Mouse (Mus musculus) lung, postnatal 36 days (tissue): ENCODE data around the gene Impg1.
"Not testable (repeated sequence)": the region's sequence is repeated elsewhere in the genome, so short reads cannot be mapped to it uniquely, and the experiment has no call there.

Source experiments
- DNase-seq: peaks from one replicate; pipeline ENCODE4 v3.0.0; 2022; ENCODE audit warnings: mixed read lengths

Gene Impg1

DNA sequence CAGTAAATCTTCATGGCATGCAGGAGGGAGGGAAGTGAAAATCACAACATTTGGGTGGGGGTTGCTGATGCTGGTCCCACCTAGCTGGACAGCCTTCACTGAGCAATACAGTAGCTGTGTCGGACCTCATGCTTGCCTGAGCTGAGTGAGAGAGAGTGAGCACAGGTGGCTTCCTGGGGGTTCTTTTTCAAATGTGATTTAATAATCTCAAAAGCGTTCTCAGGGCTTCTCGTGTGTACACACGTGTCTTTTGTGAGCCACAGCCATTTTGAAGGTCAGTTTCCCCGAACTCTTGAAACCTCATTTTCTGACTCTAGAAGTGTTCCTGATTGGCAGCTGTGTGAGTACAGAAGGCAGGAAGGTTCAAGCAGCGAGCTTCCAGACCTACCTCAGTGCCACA, 122.8 kb downstream of the Impg1 start:
- DNase-seq, result no peak

DNA sequence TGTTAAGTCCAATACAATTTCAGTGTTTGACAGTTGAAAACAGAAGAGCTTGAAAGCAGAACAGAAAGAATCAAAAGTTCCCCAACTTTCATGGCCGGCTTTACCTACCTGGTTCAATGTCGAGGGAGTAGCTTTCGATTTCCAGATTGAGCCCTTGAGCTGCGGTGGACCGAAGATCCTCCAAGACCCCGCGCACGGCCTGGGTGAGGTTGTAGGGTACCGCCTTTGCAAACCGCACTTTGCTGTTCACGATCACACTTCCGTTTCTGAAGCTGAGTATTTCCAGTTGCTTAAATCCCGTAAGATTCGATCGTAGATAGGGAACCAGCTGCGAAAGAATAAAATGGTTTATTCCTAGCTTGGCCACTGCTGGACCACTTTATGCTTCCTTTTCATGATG, 123.5 kb downstream of the Impg1 start:
- DNase-seq, result no peak

DNA sequence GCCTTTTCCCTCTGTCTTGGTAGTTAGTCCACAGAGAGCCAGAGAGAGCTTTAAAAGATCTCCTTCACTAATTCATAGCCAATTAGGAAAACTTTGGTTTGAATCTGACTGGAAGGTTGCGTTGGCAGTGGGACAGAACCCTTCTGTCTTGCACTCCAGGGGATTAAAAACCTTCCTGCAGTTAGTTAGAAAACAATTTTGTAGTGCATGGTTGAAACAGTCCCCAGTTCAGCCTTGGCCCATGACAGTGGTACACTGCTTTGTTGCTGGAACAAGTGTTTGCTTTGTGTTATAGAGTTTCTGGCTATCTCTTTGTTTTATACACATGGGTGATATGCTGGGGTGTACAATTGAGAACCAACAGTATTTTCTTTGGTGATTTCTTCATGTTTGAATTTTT, 124.4 kb downstream of the Impg1 start:
- DNase-seq, result no peak

DNA sequence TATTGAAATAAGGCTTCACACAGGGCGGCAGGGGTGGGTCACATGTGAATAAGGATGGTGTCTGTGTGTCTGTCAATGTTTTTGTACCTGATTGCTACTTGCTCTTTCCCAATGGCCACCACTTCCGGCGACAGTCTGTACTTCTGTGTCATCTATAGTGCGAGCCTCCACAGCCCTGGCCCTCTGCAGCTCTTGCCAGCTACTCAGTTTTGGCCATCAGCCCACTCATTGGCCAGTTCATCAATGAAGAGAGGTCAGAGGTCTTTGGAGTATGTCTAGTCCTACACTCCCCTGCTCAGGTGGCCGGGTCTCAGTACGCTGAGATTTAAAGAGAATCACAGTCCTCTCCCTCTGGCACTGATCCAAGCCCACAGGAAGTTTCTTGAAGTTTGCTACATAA, 127.3 kb downstream of the Impg1 start:
- DNase-seq, result no peak

DNA sequence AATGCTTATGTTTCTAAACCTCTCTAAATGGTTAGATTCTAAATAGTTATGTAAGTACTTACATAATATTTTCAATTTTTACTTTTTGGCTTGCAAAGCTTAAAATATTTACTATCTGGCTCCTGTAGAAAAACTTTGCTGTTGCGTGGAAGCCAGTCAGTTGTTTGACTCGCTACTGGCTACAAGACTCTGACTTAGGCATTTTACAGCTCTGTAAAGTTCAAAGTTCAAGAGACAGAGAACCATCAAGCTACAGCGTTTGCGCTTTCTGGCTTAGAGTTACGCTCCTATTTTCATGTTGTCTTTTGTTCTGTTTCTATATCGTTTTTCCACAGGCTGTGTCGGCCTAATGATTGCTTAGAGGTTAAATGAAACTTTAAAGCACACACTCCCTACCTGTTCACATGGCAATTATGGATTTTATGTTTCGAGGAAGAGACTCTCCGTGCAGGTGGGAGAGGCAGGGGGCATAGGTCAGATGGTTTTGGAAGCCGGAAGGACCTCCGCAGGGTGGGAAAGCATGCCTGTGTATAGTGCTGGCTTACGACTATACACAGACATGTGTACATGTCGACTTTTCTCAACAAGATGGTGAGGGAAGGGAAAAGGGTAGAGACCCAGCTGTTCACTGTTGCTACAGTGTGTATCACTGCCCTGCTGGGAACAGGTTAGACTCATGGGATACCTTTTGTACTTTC, 129.5 kb downstream of the Impg1 start:
- DNase-seq, result no peak

DNA sequence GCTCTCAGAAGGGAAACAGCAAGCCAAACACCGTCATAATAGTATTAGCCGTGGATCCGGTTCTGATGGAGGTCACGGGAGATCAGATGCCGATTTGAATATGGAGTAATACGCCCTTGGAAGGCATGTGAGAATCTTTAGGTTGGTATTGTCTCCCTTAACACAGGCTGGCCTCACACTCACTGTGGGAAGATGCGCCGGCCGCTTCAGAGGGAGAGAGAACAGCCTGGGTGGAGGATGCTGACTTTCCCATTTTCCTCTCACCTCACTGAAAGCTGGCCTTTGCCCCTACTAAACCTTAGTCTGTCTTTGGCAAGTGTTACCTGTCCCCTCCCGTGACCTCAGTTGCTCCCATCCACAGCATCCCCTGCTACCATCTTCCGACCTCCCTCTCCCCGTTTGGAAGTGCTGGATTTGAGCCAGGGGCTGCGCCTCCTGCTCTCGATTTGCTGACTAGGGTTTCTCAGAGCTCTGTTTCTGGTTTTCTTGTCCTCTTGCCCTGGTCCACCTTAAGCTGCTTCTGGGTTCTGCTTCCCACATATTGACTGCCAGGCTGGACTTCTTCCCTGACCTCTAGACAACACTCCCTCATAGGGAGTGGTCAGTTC, 131.2 kb downstream of the Impg1 start:
- no peak for DNase-seq

DNA sequence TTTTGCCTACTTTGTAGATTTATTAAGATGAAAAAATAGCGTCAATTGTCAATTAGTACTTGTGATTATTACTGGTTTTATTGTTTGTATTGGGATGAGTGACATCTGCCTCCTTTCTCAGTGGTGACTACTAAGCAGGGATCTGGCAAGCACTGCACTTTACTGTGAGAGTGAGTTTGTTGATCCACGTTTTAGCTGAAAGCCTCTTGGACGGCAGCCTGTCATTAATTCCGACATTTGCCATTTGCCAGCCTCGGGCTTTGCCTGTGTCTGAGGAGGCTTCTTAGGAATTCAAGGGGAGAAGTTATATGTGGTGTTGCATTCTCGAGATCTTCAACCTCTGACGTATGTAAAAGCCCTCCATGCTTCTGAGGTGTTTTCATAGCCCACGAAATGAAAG, 131.8 kb downstream of the Impg1 start:
- no peak for DNase-seq

DNA sequence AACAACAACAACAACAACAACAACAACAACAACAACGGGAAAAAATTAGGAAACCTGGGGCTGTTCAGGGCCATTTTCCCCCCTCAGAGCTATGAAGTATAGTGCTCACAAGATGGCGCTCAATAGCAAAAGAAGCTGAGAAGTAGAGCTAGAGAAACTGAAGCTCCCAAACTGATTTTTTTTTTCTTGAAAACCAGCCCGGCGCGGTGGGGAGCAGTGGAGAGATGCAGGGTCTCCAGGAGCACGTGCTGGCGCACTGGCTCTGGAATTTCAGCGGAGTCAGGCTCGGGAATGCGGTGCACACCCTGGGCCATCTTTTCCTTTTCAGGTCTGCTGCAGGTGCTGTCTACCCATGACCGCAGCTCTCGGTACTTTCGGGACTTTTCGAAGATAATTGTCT, 133.1 kb downstream of the Impg1 start:
- peak; percentile 35 for DNase-seq

DNA sequence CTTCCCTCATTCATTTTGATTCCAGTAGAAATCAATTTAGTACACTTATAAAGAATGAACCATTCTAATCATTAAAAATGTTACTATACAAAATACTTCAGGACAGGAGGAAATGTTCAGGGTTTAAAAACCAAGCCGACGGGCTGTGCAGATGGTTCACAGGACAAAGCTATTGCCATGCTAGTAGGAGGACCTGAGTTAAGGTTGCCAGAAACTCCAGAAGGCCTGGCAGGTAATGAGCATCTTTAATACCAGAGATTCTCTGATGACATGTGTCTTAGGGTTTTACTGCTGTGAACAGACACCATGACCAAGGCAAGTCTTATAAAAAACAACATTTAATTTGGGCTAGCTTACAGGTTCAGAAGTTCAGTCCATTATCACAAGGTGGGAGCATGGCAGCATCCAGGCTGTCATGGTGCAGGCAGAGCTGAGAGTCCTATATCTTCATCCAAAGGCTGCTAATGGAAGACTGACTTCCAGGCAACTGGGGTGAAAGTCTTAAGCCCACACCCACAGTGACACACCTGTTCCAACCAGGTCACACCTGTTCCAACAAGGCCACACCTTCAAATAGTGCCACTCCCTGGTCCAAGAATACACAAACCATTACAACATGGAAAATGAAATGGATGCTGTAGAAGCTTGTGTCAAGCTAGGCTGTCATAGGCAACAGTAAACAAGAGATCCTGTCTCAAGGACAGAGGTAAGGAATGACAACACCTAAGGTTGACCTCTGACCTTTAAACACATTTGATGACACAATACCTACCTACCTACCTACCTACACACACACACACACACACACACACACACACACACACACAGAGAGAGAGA, 144.0 kb downstream of the Impg1 start:
- DNase-seq, result not testable (repeated sequence)

DNA sequence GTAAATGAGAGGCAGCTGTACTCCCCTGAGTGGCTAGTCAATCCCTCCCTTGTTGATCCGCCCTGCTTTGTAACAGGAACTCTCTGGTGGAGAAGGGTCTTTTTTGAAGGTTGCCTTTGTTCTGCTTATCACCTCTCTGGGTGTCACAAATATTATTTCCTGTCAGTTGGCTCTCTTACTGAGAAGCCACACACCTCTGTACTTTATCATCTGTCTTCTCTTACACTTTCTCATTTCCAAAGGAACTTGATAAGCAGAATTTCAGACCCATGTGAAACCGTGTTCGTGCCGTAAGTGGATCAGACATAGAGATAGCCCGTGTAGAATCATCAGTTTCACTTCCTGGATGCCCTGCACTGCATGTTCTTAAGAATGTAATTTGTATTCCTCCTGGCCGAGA, 147.3 kb downstream of the Impg1 start:
- DNase-seq, result no peak

DNA sequence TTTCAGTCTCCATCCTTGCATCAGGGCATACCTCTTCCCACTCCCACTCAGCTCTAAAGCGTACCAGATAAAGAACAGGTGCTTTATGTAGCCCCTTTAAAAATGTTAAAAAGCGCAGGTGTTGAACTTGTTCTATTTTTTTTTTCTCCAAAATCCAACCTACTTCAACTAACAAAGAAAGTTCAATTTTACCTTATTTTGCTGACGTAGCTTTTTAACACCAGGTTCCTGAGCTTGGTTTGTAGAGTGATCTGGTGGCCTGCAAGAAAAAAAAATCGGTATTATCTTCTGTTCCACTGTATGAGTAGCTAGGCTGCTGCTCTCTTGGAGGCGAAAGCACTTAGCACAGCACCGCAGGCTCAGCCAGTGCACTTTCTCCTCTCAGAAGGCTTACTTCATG, 149.4 kb downstream of the Impg1 start:
- no peak for DNase-seq

DNA sequence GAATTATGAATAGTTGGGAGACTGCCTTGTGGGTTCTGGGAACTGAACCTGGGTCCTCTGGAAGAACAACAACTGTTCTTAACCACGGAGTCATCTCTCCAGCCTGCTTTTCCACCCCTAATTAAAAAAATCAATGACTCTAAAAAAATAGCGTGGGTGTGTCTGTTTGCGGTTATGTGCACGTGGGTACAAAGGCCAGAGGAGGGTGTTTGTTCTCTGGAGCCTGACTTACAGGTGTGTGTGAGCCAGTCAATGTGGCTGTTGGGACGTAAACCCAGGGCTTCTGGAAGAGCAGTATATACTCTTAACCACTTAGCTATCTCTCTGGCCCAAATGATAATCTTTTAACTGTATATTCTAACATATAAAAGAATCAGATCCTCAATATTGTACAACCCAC, 151.7 kb downstream of the Impg1 start:
- DNase-seq, result no peak

DNA sequence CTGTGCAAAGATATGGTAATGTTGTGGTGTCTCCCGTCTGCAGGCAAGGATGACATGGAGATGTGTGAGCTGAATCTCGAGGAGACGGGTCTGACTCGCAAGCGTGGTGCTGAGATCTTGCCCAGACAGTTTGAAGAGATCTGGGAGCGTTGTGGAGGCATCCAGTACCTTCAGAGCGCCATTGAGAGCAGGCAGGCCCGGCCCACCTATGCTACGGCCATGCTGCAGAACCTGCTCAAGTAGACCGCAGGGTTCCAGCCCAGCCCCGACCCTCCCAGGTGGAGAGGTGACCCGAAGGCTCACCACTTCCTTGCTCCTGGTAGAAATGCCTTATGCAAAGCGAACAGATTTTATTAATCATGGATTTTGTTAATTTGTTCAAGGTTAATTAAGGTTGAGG, 157.7 kb downstream of the Impg1 start:
- no peak for DNase-seq

DNA sequence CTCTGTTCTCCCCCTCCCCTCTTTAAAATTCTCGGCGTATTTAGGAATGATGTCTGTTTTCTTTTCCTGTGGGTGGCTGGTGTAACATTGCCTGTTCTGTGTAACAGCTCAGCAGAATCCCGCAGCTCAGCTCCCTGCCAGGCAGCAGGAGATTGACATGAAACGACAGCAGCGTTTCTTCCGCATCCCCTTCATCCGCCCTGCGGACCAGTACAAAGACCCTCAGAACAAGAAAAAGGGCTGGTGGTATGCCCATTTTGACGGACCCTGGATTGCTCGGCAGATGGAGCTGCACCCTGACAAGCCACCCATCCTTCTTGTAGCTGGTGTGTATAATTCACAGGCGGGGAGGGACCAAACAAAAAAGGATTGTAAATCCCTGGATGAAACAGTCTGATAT, 158.4 kb downstream of the Impg1 start:
- no peak for DNase-seq

DNA sequence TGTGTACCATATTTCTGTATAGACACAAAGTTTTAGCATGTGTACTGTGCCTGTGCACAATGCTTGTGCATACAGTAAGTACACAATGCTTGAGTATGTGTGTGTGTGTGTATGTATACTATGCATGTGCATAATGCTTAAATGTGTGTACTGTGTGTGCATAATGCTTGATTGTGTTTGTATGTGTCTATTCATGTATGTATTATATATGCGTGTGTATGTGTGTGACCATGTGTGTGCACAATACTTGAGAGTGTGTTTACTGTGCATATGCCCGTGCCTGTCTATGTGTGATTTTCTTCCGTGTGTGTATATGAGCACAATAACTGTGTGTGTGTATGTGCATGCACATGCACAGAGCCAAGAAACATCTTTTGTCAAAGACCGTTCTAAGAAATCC, 158.9 kb downstream of the Impg1 start:
- no peak for DNase-seq

DNA sequence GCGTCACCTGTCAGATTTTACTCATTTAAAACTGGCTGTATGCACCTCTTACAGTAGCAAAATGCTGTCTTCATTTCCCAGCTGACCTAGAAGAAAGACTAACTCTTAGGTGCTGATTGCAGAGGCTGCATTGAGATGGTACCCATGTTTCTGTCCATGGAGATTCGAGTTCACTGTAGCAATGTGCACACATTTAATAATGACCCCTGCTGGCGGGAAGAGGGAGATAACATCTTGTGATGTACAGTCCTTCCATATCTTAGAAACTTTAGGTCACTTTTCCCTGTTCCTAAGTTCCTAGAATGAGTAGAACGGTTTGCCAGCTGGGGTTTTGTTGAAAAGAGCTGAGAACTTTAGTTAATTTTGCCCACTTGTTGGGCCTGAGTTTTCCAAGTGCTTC, 161.8 kb downstream of the Impg1 start:
- peak; percentile 45 for DNase-seq

DNA sequence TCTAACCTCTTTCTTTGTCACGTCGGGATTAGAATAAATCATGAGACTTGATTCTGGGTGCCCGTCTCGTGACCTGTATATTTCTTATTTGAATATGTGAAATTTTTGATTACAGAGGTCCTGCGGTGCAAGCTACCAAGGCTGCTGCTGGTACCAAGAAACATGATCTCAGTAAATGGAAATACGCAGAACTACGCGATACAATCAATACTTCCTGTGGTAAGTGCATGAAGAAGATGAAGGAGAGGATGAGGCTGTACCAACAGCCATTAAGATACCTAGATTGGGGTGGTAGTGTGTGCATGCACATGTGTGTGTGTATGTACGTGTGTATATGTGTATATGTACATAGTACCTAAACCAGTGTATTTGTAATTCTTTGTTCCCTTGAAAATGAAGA, 166.2 kb downstream of the Impg1 start:
- DNase-seq, result no peak

DNA sequence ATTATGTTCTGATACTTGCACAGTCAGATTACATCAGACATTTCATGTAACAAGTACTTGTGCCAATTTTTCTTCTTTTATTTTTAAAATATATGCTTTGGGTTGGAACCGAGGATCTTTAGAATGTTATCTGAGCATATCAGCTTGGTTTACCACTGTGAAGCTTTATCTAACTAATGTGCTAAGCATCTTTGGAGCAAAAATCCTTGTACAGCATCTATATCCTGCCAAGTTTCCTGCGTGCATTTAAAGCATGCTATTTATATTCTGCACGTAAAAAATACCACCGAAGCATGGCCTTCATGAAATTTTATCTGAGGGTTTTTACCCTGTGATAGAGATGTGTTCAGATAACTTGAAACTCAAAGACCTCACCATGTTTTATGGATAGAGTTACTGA, 169.2 kb downstream of the Impg1 start:
- DNase-seq, result no peak

DNA sequence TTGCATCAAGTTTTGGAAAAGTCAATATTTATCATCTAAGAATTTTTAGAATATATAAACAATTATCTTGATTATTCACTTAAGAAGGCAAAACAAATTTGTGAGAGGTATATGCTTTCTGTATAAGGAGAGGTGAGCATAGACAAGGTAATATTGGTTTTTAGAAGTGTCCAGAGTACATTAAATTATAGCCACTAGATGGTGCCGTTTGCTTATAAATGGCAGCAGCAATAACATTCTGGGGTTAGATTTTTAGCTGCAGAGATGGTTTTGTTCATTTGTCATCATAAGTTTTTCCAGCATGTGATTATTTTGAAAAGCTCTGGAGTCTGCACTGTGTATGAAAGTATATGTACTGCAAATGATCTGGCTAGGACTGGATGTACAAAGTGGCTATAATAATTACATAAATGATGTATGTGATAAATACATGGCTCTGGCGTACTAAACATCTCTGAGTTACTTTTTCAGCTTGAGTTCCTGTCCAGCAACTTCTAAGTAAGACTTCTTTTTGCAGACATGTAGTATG, 172.2 kb downstream of the Impg1 start:
- peak; percentile 32 for DNase-seq

DNA sequence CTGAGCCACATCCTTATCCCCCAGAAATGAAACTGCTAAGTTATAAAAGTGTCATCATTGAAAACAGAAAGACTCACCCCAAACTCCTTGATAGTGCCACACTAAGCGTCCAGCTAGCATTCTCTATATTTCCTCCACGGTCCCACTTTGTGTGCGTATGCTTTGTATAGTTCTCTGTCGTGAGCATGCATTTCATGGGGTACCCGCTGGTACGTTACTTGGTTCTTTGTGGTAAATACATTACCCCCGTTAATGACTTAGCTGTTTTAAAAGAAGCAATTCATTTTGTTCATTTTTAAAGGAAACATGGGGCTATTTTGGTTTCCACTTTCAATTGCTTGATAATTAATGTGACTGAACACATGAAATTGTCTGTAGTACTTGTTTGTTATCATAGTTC, 178.4 kb downstream of the Impg1 start:
- no peak for DNase-seq

DNA sequence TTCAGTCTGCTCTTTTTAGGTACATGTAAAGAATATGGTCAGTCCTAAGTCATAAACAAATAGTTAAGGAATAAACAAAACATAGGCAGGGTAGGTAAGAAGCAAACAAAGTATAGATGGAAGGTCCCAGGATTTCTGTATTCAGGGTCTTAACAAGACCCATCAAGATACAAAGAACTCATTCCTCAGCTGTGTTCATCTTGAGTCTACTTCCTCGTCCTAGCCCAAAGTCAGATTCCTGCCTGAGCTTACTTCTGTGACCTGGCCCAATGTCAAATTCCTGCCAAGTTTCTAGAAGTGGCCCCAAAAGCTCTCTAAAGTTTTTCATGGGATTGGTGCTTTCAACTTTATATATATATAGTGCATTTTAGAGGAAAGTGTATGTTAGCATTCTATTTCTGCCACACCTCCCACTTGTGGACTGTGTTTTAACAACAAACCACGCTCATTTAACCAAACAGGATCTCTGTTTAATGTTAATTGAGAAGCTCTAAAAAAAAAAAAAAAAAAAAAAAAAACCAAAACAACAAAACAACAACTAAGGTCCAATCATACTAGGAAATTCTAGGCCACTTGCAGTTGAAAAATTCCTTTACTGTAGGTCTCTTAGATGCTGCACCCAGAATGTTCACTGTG, 180.6 kb downstream of the Impg1 start:
- DNase-seq, result no peak

DNA sequence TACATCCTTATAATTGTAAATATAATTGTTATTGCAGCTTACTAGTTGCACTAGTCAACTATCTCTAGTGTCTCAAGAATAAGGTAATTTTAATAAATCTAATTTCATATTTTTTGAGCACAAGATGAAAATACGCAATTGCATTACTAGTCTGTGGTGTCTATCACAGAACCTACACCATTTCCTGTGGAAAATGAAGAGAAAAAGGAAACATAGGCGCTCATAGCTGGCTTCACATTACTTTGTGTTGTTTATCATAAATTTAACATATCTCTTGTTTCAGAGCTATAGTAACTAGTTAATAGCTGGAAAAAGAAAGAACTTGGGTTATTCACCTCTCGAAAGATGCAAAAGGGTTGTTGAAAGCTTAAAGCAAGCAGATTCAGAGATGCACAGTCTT, 182.9 kb downstream of the Impg1 start:
- no peak for DNase-seq

DNA sequence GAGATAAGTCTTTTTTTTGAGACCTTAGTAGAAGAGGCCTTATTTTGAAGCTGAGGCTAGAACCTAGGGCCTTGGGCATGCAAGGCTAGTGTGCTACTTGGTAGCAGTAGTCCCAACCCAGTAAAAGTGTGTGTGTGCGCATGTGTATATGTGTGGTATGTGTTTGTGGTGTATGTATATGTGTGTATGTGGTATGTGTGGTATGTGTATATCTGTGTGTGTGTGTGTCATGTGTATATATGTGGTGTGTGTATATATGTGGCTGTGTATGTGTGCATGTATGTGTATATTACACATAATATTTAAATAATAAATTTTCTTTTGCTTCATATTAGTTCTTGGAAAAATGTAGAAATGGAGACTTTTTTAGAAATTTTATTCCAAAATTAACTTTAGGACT, 184.6 kb downstream of the Impg1 start:
- DNase-seq, result no peak

DNA sequence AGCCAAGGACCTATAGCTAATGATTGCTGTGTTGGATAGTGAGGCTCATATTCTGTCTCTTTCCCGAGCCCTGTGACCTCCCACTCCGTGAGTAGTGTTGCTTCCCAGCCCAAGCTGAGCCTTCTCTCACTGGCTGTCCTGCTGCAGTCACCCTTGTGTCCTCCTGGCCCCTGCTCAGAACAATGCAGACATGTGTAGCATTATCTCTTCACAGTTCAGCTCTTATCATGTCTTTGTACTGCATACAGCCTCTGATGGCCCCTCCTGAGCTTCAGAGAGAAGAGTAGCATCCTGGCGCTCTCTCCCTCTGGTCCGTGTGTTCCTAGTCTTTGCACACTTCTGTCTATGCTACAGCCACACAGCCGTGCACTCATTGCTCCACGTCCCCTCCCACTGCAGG, 187.5 kb downstream of the Impg1 start:
- DNase-seq, result no peak
